Mouse (Mus musculus) kidney, adult 2 months (tissue): ENCODE measurements around the gene Haghl.

ENCODE experiments used
- CTCF ChIP-seq: fragments of 200-500 bp; conservative IDR thresholded peaks from 2 replicates; pipeline ENCODE4 v1.5.1; 2011; ENCODE audit warnings: low read depth, mild to moderate bottlenecking, control low read depth, low read length, moderate library complexity, mixed read lengths; ENCODE audit not compliant: insufficient read depth, insufficient read length
- POLR2A ChIP-seq: fragments of 200-500 bp; IDR thresholded peaks from one replicate; pipeline ENCODE4 v1.6.1; 2011; ENCODE audit warnings: low read depth, low read length, control low read depth

DNA sequence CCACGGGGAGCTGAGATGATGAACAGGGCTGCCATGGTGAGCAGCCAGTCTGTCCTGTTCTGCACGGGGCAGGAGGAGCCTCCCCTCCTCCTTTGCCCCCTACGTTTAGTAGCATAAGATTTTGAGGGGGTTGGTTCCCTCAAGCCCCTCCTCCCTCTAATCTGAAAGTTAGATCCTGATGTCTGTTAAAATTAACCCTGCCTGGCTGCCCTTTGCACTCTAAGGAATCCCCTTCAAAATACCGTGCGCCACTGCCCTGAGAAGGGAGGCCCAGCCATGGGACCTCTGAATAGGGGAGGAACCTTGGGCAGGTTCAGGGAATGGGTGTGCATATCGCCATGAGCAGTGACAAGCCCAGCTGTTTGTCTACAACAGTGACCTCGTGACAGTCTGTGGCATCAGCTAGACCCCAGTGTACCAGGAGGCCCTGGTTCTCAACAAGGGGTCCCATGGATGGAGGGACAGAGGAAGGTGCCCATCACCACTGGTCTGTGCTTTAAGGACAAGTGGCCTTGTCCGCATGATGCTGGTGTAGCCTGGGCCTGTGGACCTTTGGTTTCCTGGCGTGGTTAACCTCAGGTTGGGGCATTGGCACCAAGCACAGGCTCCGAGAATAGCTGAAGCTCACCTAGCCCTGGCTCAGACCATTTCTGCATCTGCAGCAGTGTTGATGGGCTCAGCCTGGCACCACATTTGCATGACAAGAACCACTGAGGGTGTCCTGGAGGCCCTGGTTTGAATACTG, 10.0 kb downstream of the Haghl start:
- TF ChIP-seq CTCF (no peak), POLR2A (no peak)
